Mouse (Mus musculus) cerebellum, adult 11 months (tissue): ENCODE measurements around the gene Mfap3l.
"Not testable (repeated sequence)": the region's sequence is repeated elsewhere in the genome, so short reads cannot be mapped to it uniquely, and the experiment has no call there.

Source experiments
- DNase-seq: peaks from one replicate; pipeline ENCODE4 v3.0.0; 2022

Mfap3l gene

GRCm38 (mm10) chr8:60657425-60658113, 24.9 kb downstream of the Mfap3l start:
- DNase-seq, result no peak

GRCm38 (mm10) chr8:60658114-60658500, 25.5 kb downstream of the Mfap3l start:
- no peak for DNase-seq

GRCm38 (mm10) chr8:60658686-60659085, 26.1 kb downstream of the Mfap3l start:
- not testable (repeated sequence) for DNase-seq

- no peak for DNase-seq
Observed at GRCm38 (mm10) chr8:60659721-60660120, 27.1 kb downstream of the Mfap3l start.

GRCm38 (mm10) chr8:60661191-60661590, 28.6 kb downstream of the Mfap3l start:
- no peak for DNase-seq

- no peak for DNase-seq
Observed at GRCm38 (mm10) chr8:60663552-60663951, 30.9 kb downstream of the Mfap3l start.

- no peak for DNase-seq
Observed at GRCm38 (mm10) chr8:60665821-60666220, 33.2 kb downstream of the Mfap3l start.

GRCm38 (mm10) chr8:60666852-60667251, 34.2 kb downstream of the Mfap3l start:
- peak; percentile 12 for DNase-seq

- no peak for DNase-seq
Observed at GRCm38 (mm10) chr8:60678590-60678989, 46.0 kb downstream of the Mfap3l start.

GRCm38 (mm10) chr8:60681811-60682210, 49.2 kb downstream of the Mfap3l start:
- no peak for DNase-seq

GRCm38 (mm10) chr8:60682340-60682739, 49.7 kb downstream of the Mfap3l start:
- no peak for DNase-seq

GRCm38 (mm10) chr8:60711516-60712086, 79.0 kb downstream of the Mfap3l start:
- no peak for DNase-seq

GRCm38 (mm10) chr8:60714724-60715123, 82.1 kb downstream of the Mfap3l start:
- no peak for DNase-seq

- DNase-seq, result no peak
Observed at GRCm38 (mm10) chr8:60718692-60719091, 86.1 kb downstream of the Mfap3l start.
